Mouse (Mus musculus): ENCODE measurements around the gene Erich6b. TPM values are rescaled to one million over a fixed set of nuclear protein-coding genes. Genes with fewer than 3 reads are reported as not detected.

The Erich6b gene
- total RNA-seq (2023) = not detected in 4 replicates

DNA sequence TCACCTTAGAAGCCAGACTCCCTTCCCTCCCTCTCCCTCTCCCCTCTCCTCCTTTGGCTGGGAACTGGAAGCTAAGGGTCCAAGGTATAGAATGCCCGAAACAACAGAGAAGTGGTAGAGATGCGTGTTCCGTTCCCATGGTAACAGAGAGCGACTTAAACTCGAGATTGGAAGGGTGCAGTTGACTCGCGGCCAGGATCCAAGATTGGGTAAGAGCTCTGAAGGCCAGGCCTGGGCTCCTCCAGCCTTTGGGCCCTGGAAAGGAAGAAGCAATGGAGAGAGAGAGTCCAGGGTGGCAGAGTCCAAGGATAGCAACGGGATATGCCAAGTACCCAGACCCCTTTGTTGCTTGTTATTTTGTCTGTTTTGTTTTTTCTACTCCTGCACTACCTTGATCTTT lies at the start of gene Erich6b:
Gene Erich6b, plus strand, starts transcription at position 180 of the 400 bp plus-strand sequence.

DNA sequence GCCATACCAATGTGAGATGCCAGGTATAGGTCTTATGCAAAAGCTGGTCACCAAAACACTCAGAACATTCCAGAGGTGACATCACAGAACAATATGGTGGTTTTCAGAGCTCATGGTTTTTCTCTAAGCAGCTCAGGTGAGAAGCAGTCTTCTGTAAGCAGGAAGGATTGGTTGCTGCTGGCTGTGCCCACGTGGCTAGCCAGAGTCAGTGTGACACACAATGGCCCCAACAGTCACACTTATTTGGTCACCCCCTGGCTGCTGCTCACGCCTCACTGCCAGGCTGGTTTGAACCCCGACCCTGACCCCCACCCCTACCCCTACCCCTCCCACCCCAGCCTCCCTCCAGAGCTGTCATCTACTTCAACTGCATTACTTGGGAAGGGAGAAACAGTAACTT lies 49.1 kb upstream of the Erich6b start, which contains the start of gene Spert:
Gene Spert, minus strand, starts transcription at position 139 of the 400 bp plus-strand sequence.

Other genes starting within 250 kb of the Erich6b start
- gene Siah3, start 186.3 kb upstream of the Erich6b start, total RNA-seq (2023) = not detected in 4 replicates
- gene Spert, start 49.1 kb upstream of the Erich6b start, total RNA-seq (2023) = not detected in 4 replicates
- gene Cog3, start 112.3 kb downstream of the Erich6b start, total RNA-seq (2023) = 33.6 to 36.2 TPM (median 35.1 TPM) in 4 replicates
- 28.1 to 37.1 TPM (median 33.5 TPM) in 4 replicates for gene Slc25a30, start 144.8 kb downstream of the Erich6b start, total RNA-seq (2023)
- gene Tpt1, start 202.8 kb downstream of the Erich6b start, total RNA-seq (2023) = 5,233 to 5,773 TPM (median 5,585 TPM) in 4 replicates

All from B cell, adult 62 days (primary cell).